Mouse (Mus musculus): Measurements from ENCODE around the gene Gm14403.
"Not testable (repeated sequence)": the region's sequence is repeated elsewhere in the genome, so short reads cannot be mapped to it uniquely, and the experiment has no call there.

DNA sequence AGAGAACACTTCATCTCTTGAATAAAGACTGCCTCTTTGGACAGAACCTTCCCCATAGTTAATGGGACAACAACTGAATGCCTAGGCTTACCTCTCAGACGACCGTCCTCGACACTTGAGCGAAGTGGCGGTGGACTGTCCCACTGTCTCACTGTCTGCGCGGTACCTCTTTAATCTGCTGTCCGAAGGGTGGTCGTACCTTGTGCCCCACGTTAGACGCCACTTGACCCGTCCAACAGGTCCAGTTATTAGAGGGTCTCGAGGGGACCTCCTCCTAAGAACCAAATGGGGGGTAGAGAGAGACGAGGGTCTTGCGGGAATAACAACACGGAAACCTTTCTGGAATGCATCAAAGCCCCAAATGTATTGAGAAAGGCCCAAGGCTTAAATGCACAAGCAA is 26.2 kb downstream of the Gm14403 start:
- not testable (repeated sequence) for TF ChIP-seq CTCF (IDR thresholded peaks at IDR 0.05; ENCODE audit: control insufficient read depth, insufficient read depth, insufficient replicate concordance, low read depth, low read length); POLR2A (IDR thresholded peaks at IDR 0.05; ENCODE audit: control insufficient read depth, low read depth, low read length)
